Mouse (Mus musculus) T-cell, adult 2 months (primary cell): ENCODE measurements around the gene Eif3k.

ENCODE experiments used
- DNase-seq: peaks from one replicate; pipeline ENCODE4 v3.0.0; 2022; ENCODE audit warnings: low spot score

Eif3k gene

GRCm38 (mm10) chr7:28939418-28940183, 42.1 kb downstream of the Eif3k start:
- no peak for DNase-seq

GRCm38 (mm10) chr7:28938654-28939053, 43.0 kb downstream of the Eif3k start:
- DNase-seq: no peak

- no peak for DNase-seq
These were observed 44.9 kb downstream of the Eif3k start for GRCm38 (mm10) chr7:28936787-28937186.

GRCm38 (mm10) chr7:28933825-28934224, 47.8 kb downstream of the Eif3k start:
- DNase-seq: no peak

- DNase-seq: no peak
These were observed 49.1 kb downstream of the Eif3k start for GRCm38 (mm10) chr7:28932421-28933041.

GRCm38 (mm10) chr7:28931695-28932039, 50.0 kb downstream of the Eif3k start:
- no peak for DNase-seq

- no peak for DNase-seq
These were observed 50.5 kb downstream of the Eif3k start for GRCm38 (mm10) chr7:28931032-28931694.

GRCm38 (mm10) chr7:28930320-28931031, 51.2 kb downstream of the Eif3k start:
- DNase-seq: no peak

GRCm38 (mm10) chr7:28929381-28929780, 52.3 kb downstream of the Eif3k start:
- no peak for DNase-seq

GRCm38 (mm10) chr7:28926172-28926571, 55.5 kb downstream of the Eif3k start:
- no peak for DNase-seq

- DNase-seq: no peak
These were observed 56.3 kb downstream of the Eif3k start for GRCm38 (mm10) chr7:28925317-28925716.

- no peak for DNase-seq
These were observed 56.9 kb downstream of the Eif3k start for GRCm38 (mm10) chr7:28924802-28925201.

- no peak for DNase-seq
These were observed 57.8 kb downstream of the Eif3k start for GRCm38 (mm10) chr7:28923865-28924291.

- no peak for DNase-seq
These were observed 59.1 kb downstream of the Eif3k start for GRCm38 (mm10) chr7:28922606-28923005.

- DNase-seq: no peak
These were observed 59.8 kb downstream of the Eif3k start for GRCm38 (mm10) chr7:28921722-28922465.
